Mouse (Mus musculus) kidney, adult 8-10 months (tissue): ENCODE data around the gene Pglyrp1.
"Not testable (repeated sequence)": the region's sequence is repeated elsewhere in the genome, so short reads cannot be mapped to it uniquely, and the experiment has no call there.

Experiments
- DNase-seq, 2 experiments: peaks; one replicate each; pipeline ENCODE4 v3.0.0; 2022

Gene Pglyrp1

DNA sequence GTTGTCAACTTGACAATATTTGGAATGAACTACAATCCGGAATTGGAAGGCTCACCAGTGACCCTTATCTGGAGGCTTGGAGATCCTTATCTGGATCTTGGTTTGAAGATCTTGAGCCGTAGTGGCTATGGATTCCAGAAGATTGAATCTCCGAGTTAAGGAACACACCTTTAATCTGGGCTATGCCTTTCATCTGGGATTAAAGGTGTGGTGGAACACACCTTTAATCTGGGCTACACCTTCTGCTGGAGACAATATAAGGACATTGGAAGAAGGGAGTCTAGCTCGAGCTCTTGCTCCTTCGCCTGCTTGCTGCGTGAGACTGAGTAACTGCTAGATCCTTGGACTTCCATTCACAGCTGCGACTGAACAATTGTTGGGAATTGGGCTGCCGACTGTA, at the start of gene Pglyrp1:
Gene Pglyrp1, plus strand, starts transcription at position 301 of the 400 bp plus-strand sequence.
- not testable (repeated sequence) for DNase-seq

DNA sequence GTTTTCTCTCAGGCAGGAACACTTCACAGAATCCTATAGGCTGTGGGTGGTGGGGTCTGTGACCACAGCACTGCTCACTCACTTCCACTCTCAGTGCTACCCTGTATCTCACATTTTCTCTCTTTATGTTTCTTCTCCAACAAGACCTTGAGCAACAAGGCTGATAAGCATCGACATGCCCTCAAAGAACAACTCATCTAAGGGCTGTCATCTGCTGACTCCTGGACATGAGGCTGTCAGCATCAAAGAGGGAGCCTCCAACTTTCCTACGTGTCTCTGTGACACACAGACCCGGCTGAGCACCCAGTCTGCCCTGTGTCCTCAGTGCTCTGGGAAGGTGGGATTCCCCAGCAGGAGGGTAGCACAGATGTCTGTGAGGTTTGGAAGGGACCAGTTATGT, 49.6 kb upstream of the Pglyrp1 start, which contains the start of gene Psg17:
Gene Psg17, minus strand, starts transcription at position 101 of the 400 bp plus-strand sequence.
- DNase-seq = no peak

DNA sequence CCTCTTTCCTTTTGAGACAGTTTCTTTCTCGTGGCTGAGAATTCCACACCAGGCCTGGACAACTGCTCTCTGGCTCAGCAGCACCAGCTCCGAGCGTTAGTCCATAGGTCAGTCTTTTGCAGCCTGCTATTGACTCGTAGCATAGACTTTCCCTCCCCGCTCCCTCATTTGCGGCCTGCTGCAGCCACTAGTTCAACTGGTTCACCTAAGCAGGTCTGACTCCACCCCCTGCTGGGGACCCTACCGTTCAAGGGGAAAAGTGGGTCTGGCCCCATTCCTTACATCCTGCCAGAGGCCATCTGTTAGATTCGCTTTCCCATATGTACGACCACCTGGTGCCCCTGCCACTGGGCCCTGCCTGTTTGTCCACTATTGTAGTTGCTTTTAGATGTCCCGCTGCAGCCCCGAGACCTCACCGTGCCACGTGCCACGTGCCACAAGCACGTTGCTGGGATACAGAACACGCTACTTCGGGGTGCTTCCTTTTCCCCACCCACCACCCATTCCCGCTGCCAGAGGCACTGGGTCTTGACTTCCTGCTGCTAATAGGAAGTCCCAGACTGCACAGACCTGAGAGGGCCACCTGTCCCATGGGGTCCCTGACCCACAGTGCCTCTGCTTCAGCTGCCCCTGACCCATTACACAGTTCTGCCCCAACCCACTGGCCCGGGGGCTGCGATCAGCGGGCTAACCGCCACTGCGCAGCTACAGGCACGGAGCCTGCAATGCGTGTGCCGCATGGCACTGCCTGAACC, 43.2 kb upstream of the Pglyrp1 start:
- no peak for DNase-seq

DNA sequence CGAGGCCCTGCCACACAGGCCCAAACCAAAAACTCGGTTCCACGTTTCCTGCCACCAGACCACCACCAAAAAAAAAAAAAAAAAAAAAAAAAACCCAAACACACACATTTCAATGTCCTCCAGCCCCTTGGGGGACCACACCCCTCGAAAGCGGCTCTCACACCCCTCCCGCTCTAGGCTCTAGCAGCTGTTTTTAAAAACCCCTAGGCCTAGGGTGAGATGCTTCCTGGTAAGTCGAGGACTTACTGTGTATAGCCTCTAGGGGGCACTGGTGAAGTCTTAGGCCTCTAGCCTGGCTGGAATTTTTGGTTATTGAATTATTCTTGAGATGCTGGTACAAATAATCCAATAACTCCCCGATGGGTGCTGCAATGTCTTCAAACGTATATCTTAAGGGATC, 42.5 kb upstream of the Pglyrp1 start:
- no peak for DNase-seq

DNA sequence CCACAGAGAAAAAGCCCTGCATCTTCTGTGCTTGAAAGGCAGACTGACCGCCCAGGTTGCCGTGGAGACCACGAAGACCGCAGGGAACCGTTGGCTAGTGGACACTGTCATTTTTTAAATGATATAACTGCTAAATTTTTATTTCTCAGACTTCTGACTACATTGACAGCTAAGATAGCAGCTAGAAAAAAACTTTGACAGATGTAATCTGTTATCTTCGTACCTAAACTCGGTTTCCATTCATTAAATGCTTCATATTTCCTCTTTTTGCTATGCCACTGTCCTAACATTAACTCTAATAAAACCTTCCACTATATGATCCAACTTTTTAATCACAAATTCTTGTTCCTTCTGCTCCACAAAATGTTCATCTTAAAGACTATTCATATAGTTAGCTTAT, 41.6 kb upstream of the Pglyrp1 start:
- DNase-seq = no peak

DNA sequence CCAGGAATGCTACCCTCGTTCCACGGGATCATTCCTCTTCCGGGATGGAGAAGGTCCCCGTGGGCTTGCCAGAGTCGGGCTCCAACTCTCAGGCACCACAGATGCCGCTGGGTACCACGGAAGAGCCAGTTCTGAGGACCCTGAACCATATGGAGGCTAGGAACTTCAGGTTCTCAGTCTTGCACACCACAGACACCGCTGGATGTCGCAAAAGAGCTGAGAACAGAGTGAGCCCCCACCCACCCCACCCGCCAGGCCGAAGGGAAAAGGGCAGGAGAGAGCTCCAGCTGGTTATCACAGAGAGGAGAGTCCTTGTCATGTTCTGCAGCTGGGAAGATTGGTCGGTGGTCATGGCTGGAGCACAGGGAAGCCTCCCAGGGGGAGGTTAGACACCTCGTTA, 38.8 kb upstream of the Pglyrp1 start:
- no peak for DNase-seq

DNA sequence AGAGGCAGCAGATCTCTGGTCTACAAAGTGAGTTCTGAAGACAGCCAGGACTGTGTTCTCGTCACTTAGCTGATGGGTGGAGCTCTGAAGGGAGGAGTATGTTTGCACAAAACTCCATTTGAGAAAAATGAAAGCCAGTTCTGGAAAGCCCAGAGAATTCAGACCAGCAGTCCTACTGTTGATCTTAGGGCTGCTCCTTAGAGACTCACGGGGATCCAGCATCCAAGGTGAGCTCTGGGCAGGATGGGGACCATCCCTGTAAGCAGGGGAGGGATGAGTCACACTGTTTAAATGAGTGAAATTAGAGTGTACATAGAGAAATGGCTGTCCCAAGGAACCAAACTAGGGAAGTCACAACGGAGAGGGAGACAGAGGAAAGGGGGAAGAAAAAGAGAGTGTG, 31.3 kb upstream of the Pglyrp1 start, which contains the start of gene Mill2:
Gene Mill2, plus strand, starts transcription at position 102 of the 400 bp plus-strand sequence.
- no peak for DNase-seq

DNA sequence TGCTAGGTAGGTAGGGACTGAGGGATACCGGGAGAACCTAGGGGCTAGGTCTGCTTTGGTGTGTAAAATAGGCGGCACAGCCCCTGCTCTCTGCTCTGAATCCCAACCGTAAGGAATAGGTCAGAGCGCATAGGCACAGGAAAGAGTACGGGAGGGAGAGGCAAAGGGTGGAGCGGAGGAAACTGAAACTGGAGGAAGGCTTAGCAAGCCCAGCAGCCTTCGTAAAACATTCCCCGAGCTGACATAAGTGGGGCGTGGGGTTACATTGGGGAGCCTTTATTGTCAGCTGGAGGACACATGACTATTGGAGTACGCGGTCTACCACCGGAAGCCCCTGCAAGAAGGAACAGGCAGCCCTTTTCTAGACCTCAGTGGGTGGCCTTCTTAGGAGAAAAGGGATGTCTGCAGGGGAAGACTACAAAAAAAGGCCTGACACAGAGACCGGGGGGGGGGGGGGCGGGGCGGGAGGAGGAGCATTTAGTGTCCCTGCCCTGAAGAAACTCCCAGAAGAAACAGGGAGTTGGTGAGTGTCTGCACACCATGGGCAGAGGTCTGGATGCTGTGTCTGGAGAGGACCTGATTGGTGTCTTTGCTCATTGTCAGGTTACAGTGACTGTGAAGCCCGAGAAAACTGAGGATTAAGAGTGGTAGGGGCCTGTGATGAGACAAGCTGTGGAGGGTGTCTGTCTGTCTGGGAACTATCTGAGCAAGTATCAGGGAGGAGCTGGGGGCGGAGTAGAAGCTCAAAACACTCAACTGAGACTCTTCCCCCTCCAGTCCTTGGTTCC, 30.6 kb upstream of the Pglyrp1 start:
- peak; percentile 36 to 61 for DNase-seq

DNA sequence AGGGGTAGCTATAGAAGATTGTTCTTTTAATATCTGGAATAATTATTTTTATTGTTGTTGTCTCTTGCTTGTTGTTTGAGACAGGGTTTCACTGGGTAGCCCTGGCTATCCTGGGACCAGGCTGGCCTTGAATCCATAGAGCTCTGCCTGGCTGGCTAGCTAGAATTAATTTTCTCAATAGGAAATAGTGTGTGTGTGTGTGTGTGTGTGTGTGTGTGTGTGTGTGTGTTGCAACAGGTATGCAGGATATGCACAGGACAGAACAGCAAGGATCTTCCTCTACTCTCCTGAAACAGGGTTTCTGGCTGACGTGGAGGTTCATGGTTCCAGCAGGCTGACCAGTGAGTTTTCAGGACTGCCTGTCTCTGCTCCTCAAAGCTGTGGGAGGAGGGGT, 30.0 kb upstream of the Pglyrp1 start:
- no peak for DNase-seq

DNA sequence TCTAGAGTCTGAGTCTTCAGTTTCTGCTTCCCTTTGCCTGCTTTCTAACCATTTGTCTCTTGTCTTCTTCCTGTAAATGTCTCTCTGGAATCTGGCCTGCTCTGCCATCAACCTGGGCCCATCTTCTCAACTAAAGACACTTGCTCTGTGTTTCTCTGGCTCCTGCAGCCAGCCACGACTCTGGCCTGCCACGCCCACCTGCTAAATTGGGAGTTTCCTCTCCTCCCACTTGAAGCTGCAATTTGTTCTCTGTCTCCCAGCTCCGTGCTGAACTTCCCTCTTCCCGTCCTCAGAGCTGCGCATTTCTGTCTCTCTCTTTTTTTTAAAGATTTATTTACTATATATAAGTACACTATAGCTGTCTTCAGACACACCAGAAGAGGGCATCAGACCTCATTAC, 26.3 kb upstream of the Pglyrp1 start:
- no peak for DNase-seq

DNA sequence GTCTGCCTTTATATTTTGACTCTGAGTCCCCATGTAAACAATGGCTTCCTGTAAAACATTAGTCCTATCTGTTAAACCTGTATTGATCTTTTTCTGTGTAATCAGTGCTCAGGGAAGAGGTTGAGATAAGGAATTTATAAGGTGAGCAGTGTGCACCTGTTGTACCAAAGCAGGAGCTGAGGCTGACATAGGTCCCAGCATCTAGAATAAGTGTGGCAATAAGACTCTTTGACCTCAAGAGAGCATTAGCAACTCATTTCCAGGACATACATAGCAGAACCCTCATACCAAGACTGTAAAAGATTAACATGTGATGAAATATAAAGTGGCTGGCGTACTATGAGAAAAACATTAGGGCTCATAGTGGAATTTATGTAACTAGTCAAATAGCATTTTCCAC, 22.7 kb upstream of the Pglyrp1 start:
- DNase-seq = no peak

DNA sequence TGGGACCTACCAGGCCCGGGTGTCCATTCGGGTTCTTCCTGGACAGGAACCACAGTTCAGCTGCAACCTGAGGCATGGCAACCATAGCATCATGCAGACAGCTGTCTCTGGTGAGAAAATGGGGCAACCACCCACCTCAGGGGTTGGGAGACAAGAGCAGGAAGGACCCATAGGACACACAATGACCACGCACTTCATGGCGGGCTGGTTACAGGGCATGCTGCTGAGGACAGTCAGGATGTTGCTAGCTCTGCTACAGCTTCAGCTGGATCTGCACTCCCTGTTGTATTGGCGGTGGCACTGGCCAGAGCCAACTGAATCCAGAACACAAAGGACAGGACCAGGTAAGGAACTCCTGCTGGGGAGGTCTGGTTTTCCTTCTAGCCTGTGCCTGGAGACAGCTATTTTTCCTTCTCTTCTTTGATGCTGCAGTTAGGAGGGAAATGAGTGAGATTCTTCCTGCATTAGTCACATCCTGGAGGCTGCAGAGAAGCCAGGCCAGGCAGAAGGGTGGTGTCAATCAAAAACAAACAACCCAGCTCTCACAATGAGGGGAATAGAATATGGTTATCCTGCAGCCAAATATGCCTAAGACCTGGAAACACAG, 12.7 kb upstream of the Pglyrp1 start:
- peak in 1 of 2 experiments; percentile 23 for DNase-seq

DNA sequence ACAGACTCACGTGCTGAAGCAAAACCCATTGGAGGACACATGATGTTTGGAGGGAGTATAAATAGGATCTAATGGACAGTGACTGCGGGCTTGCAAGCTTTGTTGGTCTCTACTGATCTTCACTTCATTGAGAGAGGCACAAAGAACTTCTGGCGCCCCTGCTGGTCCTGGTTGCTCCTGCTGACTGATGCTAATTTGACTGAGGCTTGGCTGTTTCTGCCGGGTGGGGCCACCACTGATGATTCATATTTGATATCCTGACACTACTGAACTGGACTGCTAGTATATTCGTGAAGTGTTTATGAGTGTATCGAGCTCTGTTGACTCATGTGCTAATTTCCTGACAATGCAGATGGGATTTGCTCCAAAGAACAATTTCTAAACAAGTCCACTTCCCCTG, 8.3 kb upstream of the Pglyrp1 start:
- DNase-seq = no peak

DNA sequence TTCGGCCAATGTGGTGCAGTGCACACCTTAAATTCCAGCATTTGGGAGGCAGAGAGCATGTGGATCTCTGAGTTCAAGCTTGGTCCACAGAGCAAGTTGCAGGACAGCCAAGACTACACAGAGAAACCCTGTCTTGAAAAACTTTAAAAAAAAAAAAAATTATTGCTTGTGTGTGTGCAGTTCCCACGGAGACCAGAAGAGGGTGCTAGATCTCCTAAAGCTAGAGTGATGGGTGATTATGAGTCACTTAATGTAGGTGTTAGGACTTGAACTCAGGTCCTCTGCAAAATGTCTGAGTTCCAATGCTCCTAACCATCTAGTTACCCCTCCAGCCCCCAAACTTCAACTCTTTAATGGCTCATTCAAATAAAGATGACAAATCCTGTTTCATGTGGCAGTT, 2.6 kb upstream of the Pglyrp1 start:
- DNase-seq = no peak

DNA sequence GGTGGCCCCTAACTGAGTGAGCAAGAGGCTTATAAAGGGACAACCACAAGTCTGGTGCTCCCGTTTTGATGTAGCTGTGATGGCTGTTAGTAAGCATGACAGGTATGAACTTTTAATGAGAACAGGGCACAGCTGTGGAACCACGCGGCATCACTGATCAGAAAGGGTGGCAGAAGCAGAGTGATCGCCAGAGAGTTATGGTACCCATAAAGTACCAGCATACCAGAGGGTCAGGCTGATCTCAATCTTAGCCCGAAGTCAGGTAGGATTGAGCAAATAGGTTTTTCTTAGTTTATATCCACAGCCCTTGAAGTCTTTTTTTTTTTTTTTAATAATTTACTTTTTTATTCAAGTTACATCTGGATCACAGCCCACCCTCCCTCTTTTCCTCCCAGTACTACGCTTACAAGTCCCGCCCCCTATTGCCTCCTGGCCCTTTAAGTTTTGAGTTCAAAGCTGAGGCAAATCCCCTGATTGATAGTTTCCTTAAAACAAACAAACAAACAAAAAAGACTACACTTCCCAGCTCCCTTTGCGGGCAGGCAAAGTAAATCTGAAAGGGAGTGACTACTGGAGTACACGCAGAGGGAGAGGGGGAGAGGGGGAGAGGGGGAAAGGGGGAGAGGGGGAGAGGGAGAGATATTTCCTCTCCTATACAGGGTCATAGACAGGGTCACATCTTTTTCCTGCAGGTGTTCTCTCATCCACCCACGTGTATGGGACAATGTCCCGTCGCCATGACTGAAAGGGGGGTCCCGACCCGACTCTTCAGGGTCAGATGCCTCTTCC, 1.1 kb downstream of the Pglyrp1 start:
- no peak for DNase-seq

DNA sequence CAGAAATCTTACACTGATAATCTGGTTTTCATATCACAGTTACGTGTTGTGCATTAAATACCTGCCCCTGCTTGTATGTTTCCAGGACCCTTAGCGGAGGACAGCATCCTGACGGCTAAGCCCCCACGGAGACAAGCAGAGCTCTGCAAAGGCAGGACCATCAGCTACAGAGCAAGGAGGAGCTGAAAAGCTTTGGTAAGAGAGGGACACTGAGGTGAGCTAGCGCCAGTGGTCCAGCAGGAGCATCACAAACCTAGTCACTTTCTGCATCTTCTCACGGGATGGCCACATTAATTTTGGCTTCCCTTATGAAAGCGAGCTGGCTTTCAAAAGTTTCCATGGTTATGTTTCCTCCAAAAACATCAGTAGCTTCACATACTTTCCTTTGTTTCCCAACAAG, 1.7 kb downstream of the Pglyrp1 start:
- no peak for DNase-seq

DNA sequence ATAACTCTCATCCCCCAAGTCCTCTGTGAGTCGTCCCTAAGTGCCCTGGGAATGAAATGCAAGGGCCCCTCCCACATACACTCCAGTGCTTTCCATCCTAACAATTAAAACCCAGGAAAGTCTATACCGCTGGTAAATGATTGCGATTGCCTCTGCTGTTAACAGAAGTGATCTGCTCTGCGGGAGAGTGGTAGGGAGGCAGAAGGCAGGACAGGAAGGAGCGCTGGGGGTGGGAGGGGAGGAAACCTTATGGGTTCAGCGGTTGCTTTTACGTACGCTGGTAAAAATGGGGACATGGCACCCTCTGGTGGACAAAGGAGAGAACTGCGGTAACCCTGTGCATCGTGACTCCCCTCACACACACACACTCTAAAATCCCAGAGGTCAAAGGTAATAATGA, 2.1 kb downstream of the Pglyrp1 start:
- peak; percentile 48 to 66 for DNase-seq

DNA sequence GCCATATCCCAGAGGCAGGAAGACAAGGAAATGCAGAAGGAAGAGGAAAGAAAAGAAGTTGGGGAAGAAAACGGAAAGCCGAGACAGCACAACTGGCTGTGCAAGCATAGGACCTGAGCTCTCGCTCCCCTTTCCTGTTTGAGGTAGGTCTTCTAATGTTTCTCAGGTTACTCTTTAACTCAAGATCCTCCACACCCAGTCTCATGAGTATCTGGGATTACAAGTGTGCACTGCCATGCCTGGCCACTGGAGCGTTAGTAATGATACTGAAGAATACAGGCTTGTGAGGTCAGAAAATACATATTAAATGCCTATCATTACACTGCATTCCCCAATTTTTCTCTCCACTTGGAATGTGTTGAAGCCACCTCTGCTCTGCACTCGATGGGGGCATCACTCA, 4.2 kb downstream of the Pglyrp1 start:
- DNase-seq = no peak

DNA sequence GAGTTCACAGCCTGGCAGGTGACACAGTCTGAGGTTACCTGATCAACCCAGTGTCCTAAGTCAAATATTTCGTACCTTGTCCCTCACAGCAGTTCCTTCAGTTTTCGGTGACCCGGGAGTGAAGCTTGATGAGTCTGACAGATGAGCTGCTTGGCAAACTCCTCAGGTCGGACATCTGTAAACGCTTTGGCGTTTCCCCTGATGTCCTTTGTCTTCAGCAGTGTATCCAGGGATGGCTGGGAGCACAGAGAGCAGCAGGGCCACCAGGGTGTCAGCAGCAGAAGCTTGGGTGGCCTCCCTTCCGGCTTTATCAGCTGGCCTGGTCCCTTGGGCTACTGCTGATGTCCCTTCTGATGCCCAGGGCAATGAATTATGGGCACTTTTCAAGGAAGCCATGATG, 7.6 kb downstream of the Pglyrp1 start:
- no peak for DNase-seq

DNA sequence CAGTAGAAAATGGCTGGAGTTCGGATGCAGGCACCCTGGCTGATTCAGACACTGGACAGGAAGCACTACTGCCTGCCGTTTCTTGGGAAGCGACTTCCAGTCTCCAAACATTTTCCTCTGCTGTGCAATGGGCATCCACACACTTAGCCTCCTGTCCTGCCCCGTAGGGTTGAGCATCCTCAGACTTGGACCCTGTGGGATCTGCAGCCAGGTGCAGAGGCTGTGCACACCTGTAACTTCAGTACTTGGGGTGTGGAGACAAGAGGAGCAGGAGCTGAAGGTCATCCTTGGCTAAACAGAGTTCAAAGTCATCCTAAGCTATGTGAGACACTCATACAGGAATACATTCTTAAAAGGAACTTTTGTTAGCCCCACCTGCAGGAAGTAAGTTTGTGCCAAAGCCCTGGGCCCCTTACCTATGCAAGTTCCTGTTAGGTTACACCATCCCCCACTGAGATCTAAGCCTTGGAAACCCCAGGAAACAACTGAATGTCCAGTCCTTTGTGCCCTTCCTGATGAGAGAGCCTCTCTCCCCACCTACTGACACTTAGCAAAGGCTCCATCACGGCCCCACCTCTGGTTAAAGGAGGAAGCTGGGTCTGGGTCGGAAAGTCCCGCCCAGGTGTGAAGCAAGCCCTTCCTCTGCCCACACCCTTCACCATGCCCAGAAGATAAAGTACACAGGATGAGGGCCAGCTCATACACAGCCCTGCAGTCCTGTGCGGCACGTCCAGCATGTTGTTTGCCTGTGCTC, 13.0 kb downstream of the Pglyrp1 start:
- DNase-seq = no peak

DNA sequence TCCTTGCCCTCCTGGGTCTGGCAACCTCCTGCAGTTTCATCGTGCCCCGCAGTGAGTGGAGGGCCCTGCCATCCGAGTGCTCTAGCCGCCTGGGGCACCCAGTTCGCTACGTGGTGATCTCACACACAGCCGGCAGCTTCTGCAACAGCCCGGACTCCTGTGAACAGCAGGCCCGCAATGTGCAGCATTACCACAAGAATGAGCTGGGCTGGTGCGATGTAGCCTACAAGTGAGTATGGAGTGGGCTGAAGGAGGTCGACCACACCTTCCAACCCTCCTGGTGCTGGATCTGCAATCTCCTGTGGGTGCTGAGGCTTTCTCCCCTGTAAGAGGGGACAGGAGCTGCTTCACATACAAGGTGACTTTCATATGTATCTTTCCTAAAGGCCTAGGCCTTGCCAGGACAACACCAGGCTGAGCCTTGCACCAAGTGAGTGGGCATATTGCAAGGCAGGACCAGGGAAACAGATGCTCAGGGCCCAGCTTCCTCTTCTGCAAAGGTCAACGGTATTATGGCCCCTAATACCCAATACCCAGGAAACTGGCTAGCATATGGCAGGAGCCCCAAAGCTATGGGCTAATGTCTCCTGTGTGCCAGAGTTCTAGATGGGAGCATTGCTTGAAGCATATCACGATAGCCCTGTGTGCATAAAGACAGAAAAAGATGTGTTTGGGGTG, 13.8 kb downstream of the Pglyrp1 start:
- no peak for DNase-seq

DNA sequence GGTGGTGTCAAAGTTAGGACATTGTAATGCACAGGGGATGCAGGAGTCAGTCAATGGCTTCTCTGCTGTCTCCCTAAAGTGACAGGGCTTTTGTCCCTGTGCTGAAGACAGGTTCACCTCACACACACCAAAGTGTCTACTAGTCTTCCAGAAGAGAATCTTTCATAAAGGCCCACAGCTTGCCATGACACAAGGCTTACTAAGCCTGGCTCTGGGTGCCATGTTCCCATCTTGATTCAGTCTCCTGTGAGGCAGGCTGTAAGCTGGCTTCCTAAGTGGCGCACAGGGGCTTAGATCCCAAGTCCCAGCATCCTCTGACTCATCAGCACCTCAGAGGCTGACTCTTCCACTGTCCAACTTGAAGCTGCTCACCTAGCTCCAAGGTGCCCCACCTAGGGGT, 15.8 kb downstream of the Pglyrp1 start:
- DNase-seq = no peak
